ENCODE assay signal across 14 mouse cellular contexts in genomic region chr17:28907959-28908358, GRCm38 (mm10). TPM values are rescaled to one million over a fixed set of nuclear protein-coding genes. Genes with fewer than 3 reads are reported as not detected.
DNase-seq lines count a peak whose midpoint lies in the region; ATAC-seq lines count a peak whose summit lies in the region.
"Had no signal": no experiment of that assay in that cellular context is flagged by ENCODE, and none has a peak within 500 bp of the region (broad histone marks: within the 10 kb centered on the region; RNA-seq: fewer than 3 reads in every experiment).

No protein-coding gene starts in this region.

- peaks cover 55% of the 10 kb centered on the region for H3K27me3 ChIP-seq in liver, embryonic 12.5 days (replicated peaks)

- ATAC-seq in liver, embryonic 12.5 days, result no peak

- no peak overlapping the region for H3K9ac ChIP-seq in liver, embryonic 12.5 days

- no peaks in the 10 kb centered on the region for H3K36me3 ChIP-seq in liver, embryonic 12.5 days

- peak; percentile 33 for DNase-seq in lung, postnatal 10 days
- no peak for DNase-seq in lung, postnatal 14 days
- peak; percentile 45 for DNase-seq in brain, embryonic 18.5 days (ENCODE audit: low read depth, low spot score)
- DNase-seq in layer of hippocampus, adult 8-10 months (ENCODE audit: low spot score in 2 of 2), result peak; percentile 48 to 52
- DNase-seq in right cerebral cortex, postnatal 10 days (ENCODE audit: low spot score in 2 of 2), result peak; percentile 85 to 93
- DNase-seq in liver, result no peak
- DNase-seq in kidney, adult 9 months, result no peak
- DNase-seq: adrenal gland, postnatal 36 days had no signal

- no peak overlapping the region for H3K4me2 ChIP-seq in liver, embryonic 12.5 days
- H3K4me2 ChIP-seq: heart, embryonic 11.5 days had no signal

- H3K4me3 ChIP-seq in liver, embryonic 12.5 days, result no peak overlapping the region
- H3K4me3 ChIP-seq: erythroblast, embryonic 14.5 days had no signal

- peaks cover 12% of the 10 kb centered on the region for H3K4me1 ChIP-seq in liver, embryonic 12.5 days

- WGBS in liver, embryonic 12.5 days (ENCODE audit: insufficient replicate concordance), result 71% methylated on average over 7 of the region's 7 CpGs

- no peak overlapping the region for H3K27ac ChIP-seq in liver, embryonic 12.5 days
- H3K27ac ChIP-seq: macrophage had no signal

- no peaks in the 10 kb centered on the region for H3K9me3 ChIP-seq in liver, embryonic 12.5 days (replicated peaks)

RNA-seq across cellular contexts. Expression of gene 4930539E08Rik, which starts 7.2 kb away (rescaled TPM):
- 1 to 10 TPM; 3.2 to 6.4 (median 4.9) TPM for total RNA-seq in layer of hippocampus, adult 8-10 months (2022)
- polyA plus RNA-seq in liver, embryonic 12.5 days (2016; fragmentation: Nextera tagmentation; extraction: Ambion mirVana), result 0.17 and 0.25 TPM in 2 replicates
- total RNA-seq: adrenal gland, postnatal 36 days had no signal
- polyA plus RNA-seq: erythroblast, embryonic 14.5 days; heart, embryonic 11.5 days had no signal

RNA-seq across cellular contexts. Expression of gene Pxt1, which starts 35.7 kb away (rescaled TPM):
- total RNA-seq in layer of hippocampus, adult 8-10 months (2022), result not detected
- 0.51 and 0.73 TPM in 2 replicates for polyA plus RNA-seq in liver, embryonic 12.5 days (2016; fragmentation: Nextera tagmentation; extraction: Ambion mirVana)
- total RNA-seq: adrenal gland, postnatal 36 days had no signal
- polyA plus RNA-seq: heart, embryonic 11.5 days; limb, embryonic 11.5 days; macrophage; neural tube, embryonic 14.5 days had no signal

RNA-seq across cellular contexts. Expression of gene Kctd20, which starts 43.8 kb away (rescaled TPM):
- total RNA-seq in layer of hippocampus, adult 8-10 months (2022), result 10 to 100 TPM; 56.0 to 80.0 (median 62.1) TPM
- 87.0 and 92.4 TPM in 2 replicates for polyA plus RNA-seq in liver, embryonic 12.5 days (2016; fragmentation: Nextera tagmentation; extraction: Ambion mirVana)

RNA-seq across cellular contexts. Expression of gene Pnpla1, which starts 49.7 kb away (rescaled TPM):
- total RNA-seq in layer of hippocampus, adult 8-10 months (2022), result under 1 TPM; 0.43 to 0.84 (median 0.70) TPM
- polyA plus RNA-seq in liver, embryonic 12.5 days (2016; fragmentation: Nextera tagmentation; extraction: Ambion mirVana), result not detected in 2 replicates
- polyA plus RNA-seq: erythroblast, embryonic 14.5 days; limb, embryonic 11.5 days; macrophage had no signal

Comparison
In these comparisons a context has a peak if more than half of its experiments do, and no peak if none do; other contexts are left out.
1. DNase-seq: peak in lung, postnatal 10 days (single experiment), brain, embryonic 18.5 days (single experiment), layer of hippocampus, adult 8-10 months (2 of 2) and right cerebral cortex, postnatal 10 days (2 of 2); none in lung, postnatal 14 days (single experiment), liver (single experiment) and kidney, adult 9 months (single experiment).